Mouse (Mus musculus) heart, adult 18-20 months (tissue): ENCODE data around the gene Zfp69. TPM values are rescaled to one million over a fixed set of nuclear protein-coding genes. Genes with fewer than 3 reads are reported as not detected.

Experiments used
- DNase-seq, 2 experiments: peaks; one replicate each; pipeline ENCODE4 v3.0.0; 2021 to 2022; ENCODE audit warnings: mixed read lengths in 1 of 2
- long read RNA-seq, 2 experiments: library from polyadenylated mRNA; stranded (forward); transcript quantifications; one replicate each; pipeline ENCODE4 v2.0.0; 2021
- total RNA-seq, 2 experiments: library from RNA; stranded (reverse); gene quantifications; 2 replicates each; pipeline ENCODE4 v1.2.3; 2021

The Zfp69 gene
- 1 to 10 TPM in 1 of 2 experiments, under 1 TPM in 1; 0.75 to 1.1 TPM for total RNA-seq
- long read RNA-seq, experiment 1, result 0 reads
- long read RNA-seq, experiment 2, result 0 reads

- peak; percentile 90 to 95 for DNase-seq
Observed at GRCm38 (mm10) chr4:120951428-120951973, at the start of gene Zfp69. Gene Zfp69, minus strand, starts transcription at chr4:120951699.

- DNase-seq, result no peak
Observed at GRCm38 (mm10) chr4:121001042-121001441, 49.5 kb upstream of the Zfp69 start.

- no peak for DNase-seq
Observed at GRCm38 (mm10) chr4:120995911-120996310, 44.4 kb upstream of the Zfp69 start.

GRCm38 (mm10) chr4:120993025-120993424 lies 41.5 kb upstream of the Zfp69 start:
- peak in 1 of 2 experiments; percentile 52 for DNase-seq

- no peak for DNase-seq
Observed at GRCm38 (mm10) chr4:120992284-120992683, 40.8 kb upstream of the Zfp69 start.

- DNase-seq, result no peak
Observed at GRCm38 (mm10) chr4:120987319-120987718, 35.8 kb upstream of the Zfp69 start.

GRCm38 (mm10) chr4:120986446-120986845 lies 34.9 kb upstream of the Zfp69 start:
- peak in 1 of 2 experiments; percentile 48 for DNase-seq

- DNase-seq, result no peak
Observed at GRCm38 (mm10) chr4:120978221-120978620, 26.7 kb upstream of the Zfp69 start.

GRCm38 (mm10) chr4:120975428-120975734 lies 23.9 kb upstream of the Zfp69 start:
- DNase-seq, result peak in 1 of 2 experiments; percentile 25

GRCm38 (mm10) chr4:120974711-120975427 lies 23.4 kb upstream of the Zfp69 start:
- DNase-seq, result peak in 1 of 2 experiments; percentile 19

GRCm38 (mm10) chr4:120971842-120972241 lies 20.3 kb upstream of the Zfp69 start:
- no peak for DNase-seq

GRCm38 (mm10) chr4:120969382-120970146 lies 18.1 kb upstream of the Zfp69 start:
- peak in 1 of 2 experiments; percentile 25 for DNase-seq

GRCm38 (mm10) chr4:120968486-120968885 lies 17.0 kb upstream of the Zfp69 start:
- no peak for DNase-seq

GRCm38 (mm10) chr4:120955586-120955985 lies 4.1 kb upstream of the Zfp69 start:
- DNase-seq, result no peak

GRCm38 (mm10) chr4:120953667-120954066 lies 2.2 kb upstream of the Zfp69 start:
- DNase-seq, result no peak

GRCm38 (mm10) chr4:120953038-120953437 lies 1.5 kb upstream of the Zfp69 start:
- no peak for DNase-seq

GRCm38 (mm10) chr4:120952163-120952562 lies 664 bp upstream of the Zfp69 start:
- DNase-seq, result peak; percentile 19 to 34

- DNase-seq, result no peak
Observed at GRCm38 (mm10) chr4:120950763-120951427, 604 bp downstream of the Zfp69 start.

- peak; percentile 27 to 42 for DNase-seq
Observed at GRCm38 (mm10) chr4:120948938-120949337, 2.6 kb downstream of the Zfp69 start.

- no peak for DNase-seq
Observed at GRCm38 (mm10) chr4:120935006-120935405, 16.5 kb downstream of the Zfp69 start.

- DNase-seq, result no peak
Observed at GRCm38 (mm10) chr4:120930736-120931135, 20.8 kb downstream of the Zfp69 start.

GRCm38 (mm10) chr4:120928686-120929085 lies 22.8 kb downstream of the Zfp69 start:
- DNase-seq, result no peak

- peak; percentile 42 to 49 for DNase-seq
Observed at GRCm38 (mm10) chr4:120925386-120925785, 26.1 kb downstream of the Zfp69 start.
